Mouse (Mus musculus) layer of hippocampus, postnatal 14 days (tissue): ENCODE measurements around the gene Nkapd1. TPM values are rescaled to one million over a fixed set of nuclear protein-coding genes. Genes with fewer than 3 reads are reported as not detected.

Experiments
- total RNA-seq, 2 experiments: library from RNA; stranded (reverse); gene quantifications; 2 replicates each; pipeline ENCODE4 v1.2.3; 2021

The Nkapd1 gene
- total RNA-seq, 2 experiments from 2014 or later: 22.9 to 23.9 TPM

Other genes starting within 250 kb of the Nkapd1 start
- gene Plet1, start 122.9 kb downstream of the Nkapd1 start, total RNA-seq: under 1 TPM in 1 of 2 experiments, not detected in 1; 0.38 TPM
- 10 to 100 TPM; 35.5 to 46.5 TPM for gene Pts, start 88.7 kb downstream of the Nkapd1 start, total RNA-seq
- 10 to 100 TPM; 27.8 to 32.9 TPM for gene Il18, start 62.6 kb downstream of the Nkapd1 start, total RNA-seq
- gene Bco2, start 62.3 kb downstream of the Nkapd1 start, total RNA-seq: 1 to 10 TPM; 3.2 to 3.3 TPM
- gene Tex12, start 56.1 kb downstream of the Nkapd1 start, total RNA-seq: not detected
- 100 to 1,000 TPM; 140 to 146 TPM for gene Sdhd, start 13.7 kb downstream of the Nkapd1 start, total RNA-seq
- 100 to 1,000 TPM; 251 to 256 TPM for gene Timm8b, start 13.6 kb downstream of the Nkapd1 start, total RNA-seq
- 1 to 10 TPM; 2.7 to 3.6 TPM for gene Pih1d2, start 143 bp downstream of the Nkapd1 start, total RNA-seq
- 100 to 1,000 TPM; 142 to 149 TPM for gene Dlat, start 42.3 kb upstream of the Nkapd1 start, total RNA-seq
- 10 to 100 TPM; 75.2 to 79.8 TPM for gene Dixdc1, start 122.1 kb upstream of the Nkapd1 start, total RNA-seq
- gene 2310030G06Rik, start 129.1 kb upstream of the Nkapd1 start, total RNA-seq: 1 to 10 TPM; 1.5 to 2.1 TPM
- 10 to 100 TPM; 77.7 to 89.3 TPM for gene Cryab, start 133.9 kb upstream of the Nkapd1 start, total RNA-seq
- 1 to 10 TPM; 1.3 to 1.8 TPM for gene Hspb2, start 134.9 kb upstream of the Nkapd1 start, total RNA-seq
- 1 to 10 TPM; 5.4 to 6.6 TPM for gene Fdxacb1, start 150.8 kb upstream of the Nkapd1 start, total RNA-seq
- 10 to 100 TPM; 29.7 to 31.8 TPM for gene Alg9, start 157.6 kb upstream of the Nkapd1 start, total RNA-seq
- gene 1110032A03Rik, start 158.1 kb upstream of the Nkapd1 start, total RNA-seq: 10 to 100 TPM; 30.3 to 31.9 TPM
- gene Ppp2r1b, start 227.8 kb upstream of the Nkapd1 start, total RNA-seq: 10 to 100 TPM; 14.3 to 16.8 TPM